Mouse (Mus musculus): ENCODE measurements around the gene Mta3. TPM values are rescaled to one million over a fixed set of nuclear protein-coding genes. Genes with fewer than 3 reads are reported as not detected.

Mta3 gene
- total RNA-seq, 2 experiments from 2014 or later, result 98.9 to 103 TPM

Other genes with a start within 250 kb of the Mta3 start
- gene Cox7a2l, start 188.8 kb upstream of the Mta3 start, total RNA-seq (2021), result 100 to 1,000 TPM; 194 to 195 TPM
- gene Kcng3, start 74.3 kb upstream of the Mta3 start, total RNA-seq (2021), result 10 to 100 TPM in 1 of 2 experiments, 1 to 10 TPM in 1; 9.0 to 10.2 TPM
- gene Haao, start 141.8 kb downstream of the Mta3 start, total RNA-seq (2021), result under 1 TPM in 1 of 2 experiments, not detected in 1; 0.30 TPM